Mouse (Mus musculus): ENCODE results near the gene Tdrd7. TPM values are rescaled to one million over a fixed set of nuclear protein-coding genes. Genes with fewer than 3 reads are reported as not detected.

The Tdrd7 gene
- polyA plus RNA-seq, 1 experiment = not detected

DNA sequence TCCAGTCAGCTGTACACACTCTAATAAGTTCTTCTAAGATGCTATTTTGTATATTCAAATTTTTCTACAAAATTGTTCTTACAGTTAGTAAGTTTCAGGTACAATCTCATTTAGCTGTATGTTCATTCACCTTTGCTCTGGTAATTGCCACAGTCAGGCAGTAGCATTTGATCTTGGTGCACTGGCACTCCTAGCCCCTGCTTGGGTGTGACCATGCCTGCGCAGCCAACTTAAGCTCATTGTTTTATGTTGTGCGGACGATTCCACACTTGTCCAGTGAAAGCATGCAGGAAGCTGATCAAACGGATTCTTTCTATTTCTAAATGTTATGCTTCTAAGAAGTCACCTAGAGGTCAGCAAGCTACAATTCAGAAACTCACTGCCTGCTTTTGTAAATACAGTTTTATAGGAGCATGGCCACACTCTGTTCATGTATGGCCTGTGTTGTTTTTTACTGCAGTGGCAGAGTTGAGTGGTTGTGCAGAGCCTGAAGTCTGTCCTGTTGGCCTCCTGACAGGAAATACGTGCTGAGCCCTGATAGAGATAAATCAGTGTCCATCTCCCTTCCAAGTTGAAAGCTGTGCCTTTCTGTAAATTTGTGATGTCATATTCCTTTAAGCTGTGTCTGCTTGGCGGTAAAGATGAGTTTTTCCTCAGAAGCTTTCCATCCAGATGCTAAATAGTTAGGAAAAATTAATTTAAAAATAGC is 25.4 kb downstream of the Tdrd7 start:
- TF ChIP-seq POLR2A (IDR thresholded peaks at IDR 0.05; ENCODE audit: insufficient read depth, low read depth, low read length) (no peak), CTCF (IDR thresholded peaks at IDR 0.05; ENCODE audit: insufficient read depth, low read depth, low read length) (no peak)
- 81% methylated on average over 6 of the region's 6 CpGs for WGBS
- Histone ChIP-seq H3K27ac (ENCODE audit: insufficient read depth, low read depth, low read length) (no peak overlapping the region), H3K4me1 (ENCODE audit: control insufficient read depth, insufficient read depth, low read length) (no peaks in the 10 kb centered on the region), H3K4me3 (ENCODE audit: insufficient read depth, low read depth, low read length) (no peak overlapping the region)

DNA sequence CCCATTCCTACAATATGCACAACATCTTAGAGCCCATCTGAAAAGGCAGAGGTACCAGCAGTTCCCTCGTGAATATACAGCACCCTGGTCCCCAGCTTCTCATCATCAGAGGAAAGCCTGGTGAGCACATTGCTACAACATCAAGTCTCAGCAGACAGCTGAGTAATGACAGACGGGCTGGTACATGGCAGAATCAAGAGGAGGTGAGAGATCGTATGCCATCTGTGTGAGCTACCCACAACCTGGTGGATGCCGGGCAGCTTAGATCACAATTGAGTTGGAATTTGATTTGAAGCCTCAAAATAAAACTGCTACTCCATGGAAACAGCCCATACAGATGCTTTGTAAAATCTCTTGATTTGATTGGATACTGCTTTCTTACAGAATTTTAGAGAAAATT is 33.4 kb downstream of the Tdrd7 start:
- Histone ChIP-seq H3K4me1 (ENCODE audit: control insufficient read depth, insufficient read depth, low read length) (peaks cover 2% of the 10 kb centered on the region; the same call in 1 of the 2 replicates), H3K27ac (ENCODE audit: insufficient read depth, low read depth, low read length) (no peak overlapping the region), H3K4me3 (ENCODE audit: insufficient read depth, low read depth, low read length) (no peak overlapping the region)
- TF ChIP-seq CTCF (IDR thresholded peaks at IDR 0.05; ENCODE audit: insufficient read depth, low read depth, low read length) (no peak), POLR2A (IDR thresholded peaks at IDR 0.05; ENCODE audit: insufficient read depth, low read depth, low read length) (no peak)
- 89% methylated on average over 4 of the region's 4 CpGs for WGBS

DNA sequence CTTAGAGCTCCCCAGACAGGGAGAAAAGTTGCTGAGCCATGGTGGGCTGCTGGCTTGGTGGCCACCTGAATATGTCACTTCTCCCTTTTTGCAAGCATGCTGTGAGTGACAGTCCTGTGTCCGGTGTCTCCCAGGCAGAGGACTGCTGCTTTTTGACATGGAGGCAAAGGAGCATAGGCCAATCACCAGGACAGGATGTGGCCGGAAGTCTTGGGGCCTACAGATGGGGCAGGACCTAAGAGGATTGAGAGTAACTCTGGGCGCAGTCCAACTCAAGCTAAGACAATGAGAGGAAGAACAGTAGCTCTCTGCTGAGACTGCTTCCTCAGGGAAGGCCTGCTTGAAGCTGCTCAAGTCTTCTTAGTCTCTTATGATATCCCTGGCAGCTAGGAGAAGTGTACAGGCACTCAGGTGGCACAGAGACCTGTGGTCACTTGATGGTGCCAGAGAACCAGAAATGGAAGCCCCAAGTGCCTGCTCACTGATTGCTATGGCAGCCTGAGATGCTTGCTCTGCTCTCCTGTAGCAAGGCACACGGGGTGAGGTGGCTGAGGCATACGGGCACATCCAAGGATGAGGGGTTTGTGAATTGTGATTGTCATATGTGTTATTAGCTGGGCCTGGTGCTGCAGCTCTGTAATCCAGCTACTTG is 43.1 kb downstream of the Tdrd7 start:
- 83% methylated on average over 5 of the region's 5 CpGs for WGBS
- no peak overlapping the region for H3K4me3 ChIP-seq (ENCODE audit: insufficient read depth, low read depth, low read length)
- no peak for TF ChIP-seq POLR2A (IDR thresholded peaks at IDR 0.05; ENCODE audit: insufficient read depth, low read depth, low read length)
- no peak for TF ChIP-seq CTCF (IDR thresholded peaks at IDR 0.05; ENCODE audit: insufficient read depth, low read depth, low read length)

DNA sequence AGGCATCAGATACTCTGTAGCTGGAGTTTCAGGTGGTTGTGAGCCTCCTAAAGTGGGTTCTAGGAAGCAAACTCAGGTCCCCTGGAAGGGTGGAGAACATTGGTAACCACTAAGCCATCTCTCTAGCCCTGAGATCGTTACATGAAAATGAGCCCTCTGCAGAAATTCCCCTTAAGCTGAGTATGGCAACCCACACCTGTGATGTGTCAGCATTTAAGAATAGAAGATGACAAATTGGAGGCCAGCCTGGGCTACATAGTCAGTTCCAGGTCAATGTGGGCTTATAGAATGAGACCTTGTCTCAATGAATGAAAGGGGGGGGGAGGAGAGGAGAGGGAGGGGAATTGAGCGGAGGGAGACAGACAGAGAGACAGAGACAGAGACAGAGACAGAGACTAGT is 46.6 kb downstream of the Tdrd7 start:
- no peak overlapping the region for H3K27ac ChIP-seq (ENCODE audit: insufficient read depth, low read depth, low read length)
- H3K4me3 ChIP-seq (ENCODE audit: insufficient read depth, low read depth, low read length) = no peak overlapping the region
- WGBS = 93% methylated on average over 2 of the region's 2 CpGs
- H3K4me1 ChIP-seq (ENCODE audit: control insufficient read depth, insufficient read depth, low read length) = no peaks in the 10 kb centered on the region
- TF ChIP-seq POLR2A (IDR thresholded peaks at IDR 0.05; ENCODE audit: insufficient read depth, low read depth, low read length) (no peak), CTCF (IDR thresholded peaks at IDR 0.05; ENCODE audit: insufficient read depth, low read depth, low read length) (no peak)

More for the DNA sequence above, 43.1 kb downstream of the Tdrd7 start:
- Histone ChIP-seq H3K4me1 (ENCODE audit: control insufficient read depth, insufficient read depth, low read length) (no peaks in the 10 kb centered on the region), H3K27ac (ENCODE audit: insufficient read depth, low read depth, low read length) (no peak overlapping the region)

DNA sequence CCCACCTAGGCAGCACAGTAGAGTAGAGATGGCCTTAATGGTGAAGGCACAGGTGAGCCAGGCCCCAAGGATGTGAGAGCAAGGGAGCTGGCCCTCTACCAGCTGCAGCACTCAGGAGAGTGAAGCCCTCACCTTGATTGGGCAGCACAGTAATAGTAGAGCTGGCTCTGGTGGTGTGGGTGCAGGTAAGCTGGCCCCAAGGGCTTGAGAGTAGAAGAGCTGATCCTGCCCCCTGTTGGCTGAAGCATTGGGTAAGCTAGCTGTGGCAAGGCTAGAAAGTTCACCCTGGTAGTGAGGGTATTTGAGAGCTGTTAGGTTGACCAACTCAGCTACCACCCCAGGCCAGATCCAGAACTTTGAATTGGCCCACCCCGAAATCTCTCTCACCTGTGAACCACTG is 50.5 kb downstream of the Tdrd7 start:
- H3K4me3 ChIP-seq (ENCODE audit: insufficient read depth, low read depth, low read length) = no peak overlapping the region
- 87% methylated on average over 1 of the region's 1 CpGs for WGBS
- no peak overlapping the region for H3K27ac ChIP-seq (ENCODE audit: insufficient read depth, low read depth, low read length)

DNA sequence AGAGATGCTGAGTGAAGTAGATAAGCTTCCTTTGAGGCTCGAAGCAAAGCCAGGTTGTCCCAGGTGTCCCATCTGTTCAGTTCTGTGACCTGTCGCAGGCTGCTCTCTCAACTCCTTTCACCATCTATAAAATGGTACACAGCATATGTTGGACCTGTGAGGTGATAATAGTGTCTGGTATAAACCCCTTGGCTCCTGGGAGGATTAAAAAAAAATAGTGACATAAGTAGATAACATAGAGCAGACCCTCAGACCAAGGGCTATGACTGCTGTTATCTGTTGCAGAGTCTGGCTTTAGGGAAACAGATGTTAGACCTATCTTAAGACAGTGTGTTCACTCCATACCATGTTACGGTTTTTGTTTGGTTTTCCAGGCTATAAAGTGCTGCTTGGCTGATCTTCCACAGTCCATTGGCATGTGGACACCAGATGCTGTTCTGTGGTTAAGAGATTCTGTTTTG is 57.9 kb downstream of the Tdrd7 start:
- H3K27ac ChIP-seq (ENCODE audit: insufficient read depth, low read depth, low read length) = no peak overlapping the region
- H3K4me3 ChIP-seq (ENCODE audit: insufficient read depth, low read depth, low read length) = no peak overlapping the region
- H3K4me1 ChIP-seq (ENCODE audit: control insufficient read depth, insufficient read depth, low read length) = peaks cover 4% of the 10 kb centered on the region; the same call in 1 of the 2 replicates
- TF ChIP-seq POLR2A (IDR thresholded peaks at IDR 0.05; ENCODE audit: insufficient read depth, low read depth, low read length) (no peak), CTCF (IDR thresholded peaks at IDR 0.05; ENCODE audit: insufficient read depth, low read depth, low read length) (no peak)
- WGBS = 92% methylated on average over 3 of the region's 3 CpGs

More for the DNA sequence above, 50.5 kb downstream of the Tdrd7 start:
- TF ChIP-seq CTCF (IDR thresholded peaks at IDR 0.05; ENCODE audit: insufficient read depth, low read depth, low read length) = no peak
- TF ChIP-seq POLR2A (IDR thresholded peaks at IDR 0.05; ENCODE audit: insufficient read depth, low read depth, low read length) = no peak
- H3K4me1 ChIP-seq (ENCODE audit: control insufficient read depth, insufficient read depth, low read length) = peaks cover 2% of the 10 kb centered on the region; the same call in 1 of the 2 replicates

DNA sequence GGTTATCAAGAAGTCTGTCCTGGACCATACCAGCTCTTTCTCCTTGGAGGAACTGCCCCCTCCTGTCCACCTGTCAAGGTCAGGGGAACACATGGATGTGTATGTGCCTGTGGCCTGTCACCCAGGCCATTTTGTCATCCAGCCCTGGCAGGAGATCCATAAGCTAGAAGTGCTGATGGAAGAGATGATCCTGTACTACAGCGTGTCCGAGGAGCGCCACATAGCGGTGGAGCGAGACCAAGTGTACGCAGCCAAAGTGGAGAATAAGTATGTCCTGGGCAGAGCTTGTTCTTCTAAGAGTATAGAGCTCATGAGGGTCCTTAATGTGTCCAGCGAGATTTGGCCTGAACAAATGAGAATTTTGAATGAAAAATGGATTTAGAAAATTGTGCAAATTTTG is 60.8 kb downstream of the Tdrd7 start:
- TF ChIP-seq POLR2A (IDR thresholded peaks at IDR 0.05; ENCODE audit: insufficient read depth, low read depth, low read length) (no peak), CTCF (IDR thresholded peaks at IDR 0.05; ENCODE audit: insufficient read depth, low read depth, low read length) (no peak)
- WGBS = 66% methylated on average over 7 of the region's 7 CpGs
- Histone ChIP-seq H3K27ac (ENCODE audit: insufficient read depth, low read depth, low read length) (no peak overlapping the region), H3K4me3 (ENCODE audit: insufficient read depth, low read depth, low read length) (no peak overlapping the region), H3K4me1 (ENCODE audit: control insufficient read depth, insufficient read depth, low read length) (no peaks in the 10 kb centered on the region)

DNA sequence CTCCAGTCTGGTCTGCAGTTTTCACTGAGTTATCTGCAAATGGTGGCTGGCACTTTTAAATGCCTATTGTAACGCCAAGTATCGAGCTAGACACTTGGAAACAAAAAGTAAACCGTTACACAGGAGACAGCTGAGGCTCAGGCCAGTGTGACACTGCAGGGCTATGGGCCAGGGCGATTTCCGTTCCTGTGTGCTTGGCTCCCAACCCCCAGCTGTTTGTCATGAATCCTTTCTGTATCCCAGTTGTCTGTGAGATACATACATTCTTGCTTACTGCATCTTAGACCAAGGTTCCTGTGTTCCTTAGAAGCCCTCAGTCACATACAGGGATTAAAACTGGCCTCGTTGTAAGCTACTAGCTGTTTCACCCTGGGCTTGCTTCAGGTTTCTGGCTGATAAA is 63.1 kb downstream of the Tdrd7 start:
- WGBS = 64% methylated on average over 6 of the region's 6 CpGs
- TF ChIP-seq POLR2A (IDR thresholded peaks at IDR 0.05; ENCODE audit: insufficient read depth, low read depth, low read length) (no peak), CTCF (IDR thresholded peaks at IDR 0.05; ENCODE audit: insufficient read depth, low read depth, low read length) (no peak)
- no peak overlapping the region for H3K4me3 ChIP-seq (ENCODE audit: insufficient read depth, low read depth, low read length)
- no peaks in the 10 kb centered on the region for H3K4me1 ChIP-seq (ENCODE audit: control insufficient read depth, insufficient read depth, low read length)
- no peak overlapping the region for H3K27ac ChIP-seq (ENCODE audit: insufficient read depth, low read depth, low read length)

DNA sequence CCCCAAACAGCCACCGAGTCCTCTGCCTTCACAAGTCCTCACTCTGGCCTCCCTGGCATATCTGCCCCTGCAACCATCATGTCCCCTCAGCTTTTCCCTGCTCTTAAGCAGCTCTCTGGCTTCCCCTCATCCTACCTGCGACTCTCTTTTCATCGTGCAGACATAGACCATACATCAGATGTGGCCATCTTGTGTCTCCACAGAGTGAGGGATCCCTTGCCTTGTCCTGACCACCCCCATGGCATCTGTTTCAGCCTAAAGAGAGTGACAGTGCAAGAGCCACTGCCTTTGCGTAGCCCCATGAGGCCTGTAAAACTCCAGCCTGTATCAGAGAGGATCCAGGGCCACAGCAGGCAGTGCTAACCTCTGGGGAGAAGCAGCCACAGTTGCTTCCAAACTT is 63.6 kb downstream of the Tdrd7 start:
- WGBS = 90% methylated on average over 4 of the region's 4 CpGs
- Histone ChIP-seq H3K27ac (ENCODE audit: insufficient read depth, low read depth, low read length) (no peak overlapping the region), H3K4me1 (ENCODE audit: control insufficient read depth, insufficient read depth, low read length) (no peaks in the 10 kb centered on the region), H3K4me3 (ENCODE audit: insufficient read depth, low read depth, low read length) (no peak overlapping the region)
- TF ChIP-seq POLR2A (IDR thresholded peaks at IDR 0.05; ENCODE audit: insufficient read depth, low read depth, low read length) (no peak), CTCF (IDR thresholded peaks at IDR 0.05; ENCODE audit: insufficient read depth, low read depth, low read length) (no peak)

Measured in olfactory bulb, adult 2 months (tissue).